Mouse (Mus musculus): ENCODE results near the gene Adgrl4.

- TF ChIP-seq ZC3H11A (IDR thresholded peaks at IDR 0.05; ENCODE audit: borderline replicate concordance, low read depth, low read length) (no peak), HCFC1 (IDR thresholded peaks at IDR 0.05; ENCODE audit: borderline replicate concordance, insufficient read depth, low read length) (no peak), ZNF384 (IDR thresholded peaks at IDR 0.05; ENCODE audit: low read depth, low read length) (no peak), CHD2 (IDR thresholded peaks at IDR 0.05; ENCODE audit: low read depth, low read length) (no peak)
Observed at GRCm38 (mm10) chr3:151505606-151506005, 67.9 kb downstream of the Adgrl4 start.
